Mouse (Mus musculus) brain, embryonic 14.5 days (tissue): ENCODE measurements at regions not wholly inside any gene's neighbourhood (a gene's known extent, or its start where the extent isn't known, plus 50 kb on each side); places are given as distances from the start of the nearest gene placed in this dataset.

Source experiments
- CTCF ChIP-seq: fragments of 200-500 bp; IDR thresholded peaks from 2 replicates; pipeline ENCODE4 v1.5.1; 2012; ENCODE audit warnings: inconsistent platforms, mild to moderate bottlenecking, moderate library complexity, borderline replicate concordance; ENCODE audit not compliant: insufficient read depth, insufficient read length; ENCODE audit errors: extremely low read depth
- POLR2A ChIP-seq: fragments of 200-500 bp; IDR thresholded peaks from 2 replicates; pipeline ENCODE4 v1.6.1; 2012; ENCODE audit warnings: mild to moderate bottlenecking, inconsistent platforms, borderline replicate concordance; ENCODE audit not compliant: poor library complexity, insufficient read depth, insufficient read length, severe bottlenecking; ENCODE audit errors: extremely low read depth

- TF ChIP-seq POLR2A (no peak), CTCF (no peak)
Observed at GRCm38 (mm10) chr15:62807364-62807763, 1037.6 kb downstream of the Gsdmc2 start.
